Mouse (Mus musculus): ENCODE results near the gene Stk24. TPM values are rescaled to one million over a fixed set of nuclear protein-coding genes. Genes with fewer than 3 reads are reported as not detected.

The Stk24 gene
- total and polyA plus RNA-seq, 3 experiments: 62.5 to 79.3 TPM; not detected in 1

GRCm38 (mm10) chr14:121244104-121244503, 135.7 kb downstream of the Stk24 start:
- Histone ChIP-seq H3K9me3 (replicated peaks; ENCODE audit: insufficient read depth, low read length) (no peaks in the 10 kb centered on the region), H3K9ac (ENCODE audit: control insufficient read depth, low read depth, low read length, poor library complexity, severe bottlenecking) (peak overlapping the region; percentile 56), H3K79me2 (ENCODE audit: control insufficient read depth, insufficient read depth, low read length, poor library complexity) (no peaks in the 10 kb centered on the region), H3K27me3 (ENCODE audit: control insufficient read depth in 1 of 2, insufficient read depth in 2 of 2, low read length in 2 of 2) (no peaks in the 10 kb centered on the region), H3K4me3 (ENCODE audit: control insufficient read depth in 1 of 2, insufficient read depth in 1 of 2, low read depth in 2 of 2, low read length in 2 of 2) (peak overlapping the region; percentile 50 to 73), H3K27ac (ENCODE audit: control insufficient read depth, low read depth, low read length) (no peak overlapping the region), H3K36me3 (ENCODE audit: control insufficient read depth in 1 of 2, insufficient read depth in 2 of 2, low read length in 2 of 2) (no peaks in the 10 kb centered on the region), H3K4me1 (ENCODE audit: control insufficient read depth in 1 of 2, insufficient read depth in 2 of 2, low read length in 2 of 2) (0 out of 4 replicates have a peak, but pooled peaks cover 0 to 5% of the 10 kb centered on the region in 2 experiments)
- DNase-seq (ENCODE audit: low read depth, low spot score): peak; percentile 80
- peak in 1 of 2 experiments; percentile 61; a peak in 2 of 4 replicates for TF ChIP-seq POLR2A (IDR thresholded peaks at IDR 0.05; ENCODE audit: control insufficient read depth in 1 of 2, insufficient read depth in 1 of 2, low read depth in 1 of 2, low read length in 2 of 2, poor library complexity in 1 of 2)
- peak; percentile 27; the same call in 1 of the 2 replicates for TF ChIP-seq ELF1 (IDR thresholded peaks at IDR 0.05; ENCODE audit: low read depth, low read length)
- no peak for TF ChIP-seq MYB (IDR thresholded peaks at IDR 0.05; ENCODE audit: low read depth, low read length)
- 0 out of 2 replicates have a peak, but pooled peaks have one; percentile 51 for TF ChIP-seq HCFC1 (IDR thresholded peaks at IDR 0.05; ENCODE audit: low read depth, low read length)
- TF ChIP-seq BHLHE40 (IDR thresholded peaks at IDR 0.05; ENCODE audit: borderline replicate concordance, low read depth, low read length): no peak
- 0 out of 2 replicates have a peak, but pooled peaks have one; percentile 13 for TF ChIP-seq SIN3A (IDR thresholded peaks at IDR 0.05; ENCODE audit: low read length)
- 0 out of 2 replicates have a peak, but pooled peaks have one; percentile 4 for TF ChIP-seq USF1 (IDR thresholded peaks at IDR 0.05; ENCODE audit: low read depth, low read length)
- TF ChIP-seq ZNF384 (IDR thresholded peaks at IDR 0.05; ENCODE audit: low read depth, low read length): no peak
- peak; percentile 37; the same call in 1 of the 2 replicates for TF ChIP-seq GATA1 (IDR thresholded peaks at IDR 0.05; ENCODE audit: low read depth, low read length)
- peak; percentile 59 for TF ChIP-seq NELFE (IDR thresholded peaks at IDR 0.05; ENCODE audit: low read depth, low read length)

- no peak for DNase-seq (ENCODE audit: low read depth, low spot score)
- TF ChIP-seq BHLHE40 (IDR thresholded peaks at IDR 0.05; ENCODE audit: borderline replicate concordance, low read depth, low read length): no peak
- TF ChIP-seq EP300 (IDR thresholded peaks at IDR 0.05; ENCODE audit: low read depth in 1 of 2, low read length in 2 of 2): no peak
- no peak for TF ChIP-seq USF1 (IDR thresholded peaks at IDR 0.05; ENCODE audit: low read depth, low read length)
- no peak for TF ChIP-seq MYB (IDR thresholded peaks at IDR 0.05; ENCODE audit: low read depth, low read length)
- no peak for TF ChIP-seq POLR2AphosphoS5 (IDR thresholded peaks at IDR 0.05; ENCODE audit: borderline replicate concordance, low read depth, low read length)
- TF ChIP-seq TCF12 (IDR thresholded peaks at IDR 0.05; ENCODE audit: low read depth, low read length): no peak
- no peak for TF ChIP-seq JUND (IDR thresholded peaks at IDR 0.05; ENCODE audit: low read depth, low read length)
- no peak for TF ChIP-seq ZNF384 (IDR thresholded peaks at IDR 0.05; ENCODE audit: low read depth, low read length)
- no peak for TF ChIP-seq SIN3A (IDR thresholded peaks at IDR 0.05; ENCODE audit: low read length)
- no peak for TF ChIP-seq MXI1 (IDR thresholded peaks at IDR 0.05; ENCODE audit: low read depth, low read length)
- TF ChIP-seq MAX (IDR thresholded peaks at IDR 0.05; ENCODE audit: low read length): no peak
- no peak for TF ChIP-seq MAFK (IDR thresholded peaks at IDR 0.05; ENCODE audit: borderline replicate concordance, low read depth, low read length)
- no peak for TF ChIP-seq CTCF (IDR thresholded peaks at IDR 0.05 in 2 of 3, conservative IDR thresholded peaks at IDR 0.05 in 1 of 3; ENCODE audit: control insufficient read depth in 1 of 3, insufficient read depth in 1 of 3, low read depth in 2 of 3, low read length in 3 of 3, poor library complexity in 1 of 3, severe bottlenecking in 1 of 3)
- TF ChIP-seq NRF1 (IDR thresholded peaks at IDR 0.05; ENCODE audit: insufficient read depth, low read depth, low read length, poor library complexity, severe bottlenecking): no peak
- no peak overlapping the region for H3K4me3 ChIP-seq (ENCODE audit: control insufficient read depth in 1 of 2, insufficient read depth in 1 of 2, low read depth in 2 of 2, low read length in 2 of 2)
- H3K9ac ChIP-seq (ENCODE audit: control insufficient read depth, low read depth, low read length, poor library complexity, severe bottlenecking): no peak overlapping the region
- no peaks in the 10 kb centered on the region for H3K79me2 ChIP-seq (ENCODE audit: control insufficient read depth, insufficient read depth, low read length, poor library complexity)
- H3K27ac ChIP-seq (ENCODE audit: control insufficient read depth, low read depth, low read length): no peak overlapping the region
- no peaks in the 10 kb centered on the region for H3K27me3 ChIP-seq (ENCODE audit: control insufficient read depth in 1 of 2, insufficient read depth in 2 of 2, low read length in 2 of 2)
- 0 out of 4 replicates have a peak, but pooled peaks cover 0 to 5% of the 10 kb centered on the region in 2 experiments for H3K4me1 ChIP-seq (ENCODE audit: control insufficient read depth in 1 of 2, insufficient read depth in 2 of 2, low read length in 2 of 2)
- no peaks in the 10 kb centered on the region for H3K9me3 ChIP-seq (replicated peaks; ENCODE audit: insufficient read depth, low read length)
- H3K36me3 ChIP-seq (ENCODE audit: control insufficient read depth in 1 of 2, insufficient read depth in 2 of 2, low read length in 2 of 2): no peaks in the 10 kb centered on the region
Observed at GRCm38 (mm10) chr14:121239386-121239785, 140.4 kb downstream of the Stk24 start.
